In the genomic region with DNA sequence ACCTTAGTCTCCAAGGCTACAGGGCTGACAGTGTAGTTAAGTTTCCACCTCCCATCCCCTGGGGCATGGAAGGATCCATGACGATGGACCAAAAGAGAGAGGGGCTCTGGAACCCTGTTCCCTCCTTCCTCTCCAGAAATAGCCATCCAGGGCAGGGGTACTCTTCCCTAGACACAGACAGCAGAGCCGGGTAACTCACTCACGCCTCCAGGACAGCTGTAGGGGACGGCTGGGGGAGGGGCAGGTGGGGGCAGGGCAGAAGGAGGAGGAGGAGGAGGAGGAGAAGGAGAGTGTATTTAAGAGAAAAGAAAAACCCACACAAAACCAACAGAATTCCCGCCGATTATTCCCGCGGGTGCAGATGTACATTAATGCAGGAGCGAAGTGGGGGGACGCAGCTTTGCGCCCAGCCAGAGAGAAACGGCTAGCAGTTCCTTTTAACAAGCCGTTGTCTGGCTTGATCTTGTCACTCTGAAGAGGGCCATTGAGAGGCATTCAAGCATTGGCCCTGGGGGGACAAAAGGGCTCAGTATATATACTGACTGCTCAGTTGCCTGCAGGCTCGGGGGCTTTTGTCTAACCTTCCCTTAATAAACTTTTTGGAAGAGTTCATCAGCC, we compare ENCODE assay signal across 17 mouse cellular contexts. TPM values are rescaled to one million over a fixed set of nuclear protein-coding genes. Genes with fewer than 3 reads are reported as not detected.
DNase-seq lines count a peak whose midpoint lies in the region; ATAC-seq lines count a peak whose summit lies in the region.
"Had no signal": no experiment of that assay in that cellular context is flagged by ENCODE, and none has a peak within 500 bp of the region (broad histone marks: within the 10 kb centered on the region; RNA-seq: fewer than 3 reads in every experiment).

No protein-coding gene starts in this region.

- H3K27me3 ChIP-seq in embryonic facial prominence, embryonic 12.5 days = peaks cover 82% of the 10 kb centered on the region
- H3K27me3 ChIP-seq in hindbrain, embryonic 14.5 days (ENCODE audit: control insufficient read depth, insufficient read depth, low read length) = peaks cover 57% of the 10 kb centered on the region
- H3K27me3 ChIP-seq in neural tube, embryonic 11.5 days (ENCODE audit: control insufficient read depth, insufficient read depth, low read length) = peaks cover 9% of the 10 kb centered on the region; the same call in 1 of the 2 replicates

- peak; percentile 83 for DNase-seq in embryo, embryonic 11 days
- DNase-seq in hindbrain, embryonic 14.5 days (ENCODE audit: low spot score) = no peak
- DNase-seq in neural tube, embryonic 11.5 days (ENCODE audit: low spot score) = peak; percentile 77
- no peak for DNase-seq in cerebellum, postnatal 4 days (ENCODE audit: low spot score in 2 of 2)
- no peak for DNase-seq in ovary, postnatal 14 days (ENCODE audit: low spot score)
- DNase-seq: cerebellum, adult 18-20 months; heart, postnatal 4 days; lung, adult 18-20 months; spleen, adult 18-20 months had no signal

- peak overlapping the region; percentile 17; the same call in 1 of the 2 replicates for H3K27ac ChIP-seq in embryonic facial prominence, embryonic 12.5 days
- no peak overlapping the region for H3K27ac ChIP-seq in hindbrain, embryonic 14.5 days
- H3K27ac ChIP-seq in neural tube, embryonic 11.5 days (ENCODE audit: low read depth, low read length) = peak overlapping the region; percentile 85
- H3K27ac ChIP-seq: embryonic facial prominence, embryonic 15.5 days; layer of hippocampus, adult 2 months had no signal

- H3K4me3 ChIP-seq in embryonic facial prominence, embryonic 12.5 days = no peak overlapping the region
- H3K4me3 ChIP-seq in hindbrain, embryonic 14.5 days (replicated peaks; ENCODE audit: low read length) = no peak overlapping the region
- no peak overlapping the region for H3K4me3 ChIP-seq in neural tube, embryonic 11.5 days (ENCODE audit: low read depth, low read length)
- H3K4me3 ChIP-seq: embryonic facial prominence, embryonic 15.5 days; layer of hippocampus, adult 2 months had no signal

- H3K9me3 ChIP-seq in embryonic facial prominence, embryonic 12.5 days = no peaks in the 10 kb centered on the region
- H3K9me3 ChIP-seq in hindbrain, embryonic 14.5 days (ENCODE audit: control insufficient read depth, low read length) = no peaks in the 10 kb centered on the region
- no peaks in the 10 kb centered on the region for H3K9me3 ChIP-seq in neural tube, embryonic 11.5 days (ENCODE audit: control insufficient read depth, low read length)
- H3K9me3 ChIP-seq: embryonic facial prominence, embryonic 15.5 days had no signal

- WGBS in embryonic facial prominence, embryonic 12.5 days = 5% methylated on average over 14 of the region's 14 CpGs
- 4% methylated on average over 14 of the region's 14 CpGs for WGBS in hindbrain, embryonic 14.5 days
- 2% methylated on average over 14 of the region's 14 CpGs for WGBS in neural tube, embryonic 11.5 days

- H3K9ac ChIP-seq in embryonic facial prominence, embryonic 12.5 days = no peak overlapping the region
- peak overlapping the region; percentile 24; the same call in 1 of the 2 replicates for H3K9ac ChIP-seq in hindbrain, embryonic 14.5 days
- H3K9ac ChIP-seq in neural tube, embryonic 11.5 days (ENCODE audit: low read length) = peak overlapping the region; percentile 22; the same call in 1 of the 2 replicates
- H3K9ac ChIP-seq: embryonic facial prominence, embryonic 15.5 days had no signal

- no peak for ATAC-seq in embryonic facial prominence, embryonic 12.5 days (ENCODE audit: insufficient number of reproducible peaks, insufficient read depth, low FRiP score, low TSS enrichment)
- ATAC-seq in hindbrain, embryonic 14.5 days (ENCODE audit: low FRiP score) = 0 out of 2 replicates have a peak, but pooled peaks have one; percentile 33
- peak; percentile 59 for ATAC-seq in neural tube, embryonic 11.5 days (ENCODE audit: insufficient read depth, low FRiP score, low TSS enrichment)
- no peak for ATAC-seq in megakaryocyte, adult 5-6 weeks (ENCODE audit: poor library complexity, severe bottlenecking)

- H3K4me2 ChIP-seq in embryonic facial prominence, embryonic 12.5 days (replicated peaks) = no peak overlapping the region; the same call in 1 of the 2 replicates
- H3K4me2 ChIP-seq in hindbrain, embryonic 14.5 days (replicated peaks) = no peak overlapping the region
- H3K4me2 ChIP-seq in neural tube, embryonic 11.5 days (ENCODE audit: low read depth) = peak overlapping the region; percentile 12; the same call in 1 of the 2 replicates
- H3K4me2 ChIP-seq: embryonic facial prominence, embryonic 15.5 days had no signal

- peaks cover 37% of the 10 kb centered on the region for H3K4me1 ChIP-seq in embryonic facial prominence, embryonic 12.5 days
- H3K4me1 ChIP-seq in hindbrain, embryonic 14.5 days (replicated peaks; ENCODE audit: control insufficient read depth, insufficient read depth, low read length) = peaks cover 25% of the 10 kb centered on the region
- H3K4me1 ChIP-seq in neural tube, embryonic 11.5 days (ENCODE audit: control insufficient read depth, insufficient read depth, low read length) = peaks cover 56% of the 10 kb centered on the region

- H3K36me3 ChIP-seq in embryonic facial prominence, embryonic 12.5 days = no peaks in the 10 kb centered on the region
- no peaks in the 10 kb centered on the region for H3K36me3 ChIP-seq in hindbrain, embryonic 14.5 days (replicated peaks; ENCODE audit: control insufficient read depth, insufficient read depth)
- H3K36me3 ChIP-seq in neural tube, embryonic 11.5 days (ENCODE audit: control insufficient read depth, insufficient read depth, low read length) = no peaks in the 10 kb centered on the region
- H3K36me3 ChIP-seq: embryonic facial prominence, embryonic 15.5 days had no signal

RNA-seq across cellular contexts. Expression of gene Pax7, which starts 26.0 kb away (rescaled TPM):
- polyA plus RNA-seq in embryonic facial prominence, embryonic 12.5 days (2016; fragmentation: Nextera tagmentation; extraction: Ambion mirVana) = 1.3 and 1.4 TPM in 2 replicates
- polyA plus RNA-seq in hindbrain, embryonic 14.5 days (2014; fragmentation: Nextera tagmentation; extraction: Ambion mirVana) = 0.24 and 0.61 TPM in 2 replicates
- 3.4 and 3.8 TPM in 2 replicates for polyA plus RNA-seq in neural tube, embryonic 11.5 days (2014; fragmentation: Nextera tagmentation; extraction: Ambion mirVana)
- total RNA-seq in megakaryocyte, adult 5-6 weeks (2015) = not detected in 2 replicates
- not detected in 2 replicates for total RNA-seq in megakaryocyte, adult 5-6 weeks (2017)
- total RNA-seq: CH12.LX; heart, adult 8-10 months; heart, postnatal 4 days; layer of hippocampus, adult 2 months; left cerebral cortex, postnatal 25 days had no signal
- polyA plus RNA-seq: kidney, embryonic 14.5 days had no signal

Comparison
In these comparisons a context has a peak if more than half of its experiments do, and no peak if none do; other contexts are left out.
1. DNase-seq: peak in embryo, embryonic 11 days (single experiment) and neural tube, embryonic 11.5 days (single experiment); none in hindbrain, embryonic 14.5 days (single experiment), cerebellum, postnatal 4 days (0 of 2) and ovary, postnatal 14 days (single experiment).
2. ATAC-seq: peak in hindbrain, embryonic 14.5 days (single experiment) and neural tube, embryonic 11.5 days (single experiment); none in embryonic facial prominence, embryonic 12.5 days (single experiment) and megakaryocyte, adult 5-6 weeks (single experiment).